Mouse (Mus musculus) MEL (cell line): ENCODE measurements at regions not wholly inside any gene's neighbourhood (a gene's known extent, or its start where the extent isn't known, plus 50 kb on each side); places are given as distances from the start of the nearest gene placed in this dataset.

Experiments
- DNase-seq: peaks from one replicate; pipeline ENCODE4 v3.0.0; 2011; ENCODE audit warnings: low read depth, low spot score
- H3K27ac ChIP-seq: 2 replicates; pipeline ENCODE4 v1.5.1; 2012; ENCODE audit warnings: low read depth, mild to moderate bottlenecking, control low read depth, low read length, moderate library complexity; ENCODE audit not compliant: control insufficient read depth
- H3K27me3 ChIP-seq, 2 experiments: fragments of 150-350 bp in 1 of 2; sonication (generic) in 1 of 2; 2 replicates each; pipeline ENCODE4 v1.6.1; 2012; ENCODE audit warnings: low read length in 2 of 2, mild to moderate bottlenecking in 2 of 2, improper control_type of control experiment in 1 of 2, moderate library complexity in 1 of 2; ENCODE audit not compliant: insufficient read depth in 2 of 2, control insufficient read depth in 1 of 2
- H3K36me3 ChIP-seq, 2 experiments: 2 replicates each; pipeline ENCODE4 v1.6.1; 2012 to 2014; ENCODE audit warnings: low read length in 2 of 2, improper control_type of control experiment in 1 of 2, inconsistent platforms in 1 of 2, mild to moderate bottlenecking in 1 of 2; ENCODE audit not compliant: insufficient read depth in 2 of 2, control insufficient read depth in 1 of 2
- H3K4me1 ChIP-seq, 2 experiments: fragments of 150-350 bp in 1 of 2; sonication (generic) in 1 of 2; 2 replicates each; pipeline ENCODE4 v1.6.1; 2012; ENCODE audit warnings: low read length in 2 of 2, improper control_type of control experiment in 1 of 2, mild to moderate bottlenecking in 1 of 2; ENCODE audit not compliant: insufficient read depth in 2 of 2, control insufficient read depth in 1 of 2
- H3K4me3 ChIP-seq, 2 experiments: fragments of 150-350 bp in 1 of 2; sonication (generic) in 1 of 2; 2 replicates each; pipeline ENCODE4 v1.5.1; 2012; ENCODE audit warnings: low read depth in 2 of 2, low read length in 2 of 2, mild to moderate bottlenecking in 2 of 2, moderate library complexity in 2 of 2, control low read depth in 1 of 2, improper control_type of control experiment in 1 of 2; ENCODE audit not compliant: control insufficient read depth in 1 of 2, insufficient read depth in 1 of 2
- H3K79me2 ChIP-seq: 2 replicates; pipeline ENCODE4 v1.6.1; 2012; ENCODE audit warnings: mild to moderate bottlenecking, low read length, moderate library complexity; ENCODE audit not compliant: control insufficient read depth, poor library complexity, insufficient read depth
- H3K9ac ChIP-seq: 2 replicates; pipeline ENCODE4 v1.6.1; 2012; ENCODE audit warnings: low read depth, mild to moderate bottlenecking, control low read depth, low read length, moderate library complexity; ENCODE audit not compliant: control insufficient read depth, poor library complexity, severe bottlenecking
- H3K9me3 ChIP-seq: fragments of 150-350 bp; sonication (generic); replicated peaks from 2 replicates; pipeline ENCODE4 v1.6.1; 2012; ENCODE audit warnings: mild to moderate bottlenecking, low read length, improper control_type of control experiment, moderate library complexity; ENCODE audit not compliant: insufficient read depth
- CTCF ChIP-seq, 3 experiments: IDR thresholded peaks in 2 of 3; conservative IDR thresholded peaks in 1 of 3; 2 replicates each; pipeline ENCODE4 v1.5.1; 2011 to 2012; ENCODE audit warnings: low read length in 3 of 3, low read depth in 2 of 3, mild to moderate bottlenecking in 2 of 3, improper control_type of control experiment in 1 of 3, inconsistent platforms in 1 of 3, mixed read lengths in 1 of 3, moderate library complexity in 1 of 3; ENCODE audit not compliant: control insufficient read depth in 1 of 3, insufficient read depth in 1 of 3, poor library complexity in 1 of 3, severe bottlenecking in 1 of 3
- ELF1 ChIP-seq: IDR thresholded peaks from 2 replicates; pipeline ENCODE4 v1.6.1; 2014; ENCODE audit warnings: low read depth, mild to moderate bottlenecking, inconsistent platforms, low read length, improper control_type of control experiment, moderate library complexity
- GATA1 ChIP-seq: IDR thresholded peaks from 2 replicates; pipeline ENCODE4 v1.6.1; 2011; ENCODE audit warnings: low read depth, low read length, improper control_type of control experiment
- MEF2A ChIP-seq: IDR thresholded peaks from 2 replicates; pipeline ENCODE4 v1.6.1; 2014; ENCODE audit warnings: low read depth, mild to moderate bottlenecking, inconsistent platforms, low read length, improper control_type of control experiment; ENCODE audit not compliant: poor library complexity, insufficient replicate concordance, severe bottlenecking; ENCODE audit errors: extremely low read depth
- MYB ChIP-seq: IDR thresholded peaks from 2 replicates; pipeline ENCODE4 v1.6.1; 2011; ENCODE audit warnings: mild to moderate bottlenecking, low read depth, low read length, improper control_type of control experiment
- NRF1 ChIP-seq: IDR thresholded peaks from 2 replicates; pipeline ENCODE4 v1.6.1; 2014; ENCODE audit warnings: low read depth, mild to moderate bottlenecking, inconsistent platforms, low read length, improper control_type of control experiment, moderate library complexity; ENCODE audit not compliant: poor library complexity, insufficient read depth, severe bottlenecking
- POLR2AphosphoS2 ChIP-seq: IDR thresholded peaks from 2 replicates; pipeline ENCODE4 v1.6.1; 2011; ENCODE audit warnings: low read length, improper control_type of control experiment
- POLR2AphosphoS5 ChIP-seq: IDR thresholded peaks from 2 replicates; pipeline ENCODE4 v1.6.1; 2012; ENCODE audit warnings: low read depth, borderline replicate concordance, mild to moderate bottlenecking, inconsistent platforms, low read length, moderate library complexity, mixed read lengths
- SMC3 ChIP-seq: IDR thresholded peaks from 2 replicates; pipeline ENCODE4 v1.6.1; 2011; ENCODE audit warnings: low read depth, low read length, improper control_type of control experiment
- UBTF ChIP-seq: IDR thresholded peaks from 2 replicates; pipeline ENCODE4 v1.6.1; 2012; ENCODE audit warnings: low read depth, mild to moderate bottlenecking, inconsistent platforms, low read length, improper control_type of control experiment, moderate library complexity, borderline replicate concordance; ENCODE audit not compliant: insufficient read depth
- USF1 ChIP-seq: IDR thresholded peaks from 2 replicates; pipeline ENCODE4 v1.6.1; 2014; ENCODE audit warnings: low read depth, mild to moderate bottlenecking, inconsistent platforms, low read length, improper control_type of control experiment, moderate library complexity
- ZC3H11A ChIP-seq: IDR thresholded peaks from 2 replicates; pipeline ENCODE4 v1.6.1; 2012; ENCODE audit warnings: low read depth, mild to moderate bottlenecking, inconsistent platforms, low read length, improper control_type of control experiment
- ZKSCAN1 ChIP-seq: IDR thresholded peaks from 2 replicates; pipeline ENCODE4 v1.6.1; 2012; ENCODE audit warnings: low read depth, mild to moderate bottlenecking, inconsistent platforms, low read length, improper control_type of control experiment, moderate library complexity

DNA sequence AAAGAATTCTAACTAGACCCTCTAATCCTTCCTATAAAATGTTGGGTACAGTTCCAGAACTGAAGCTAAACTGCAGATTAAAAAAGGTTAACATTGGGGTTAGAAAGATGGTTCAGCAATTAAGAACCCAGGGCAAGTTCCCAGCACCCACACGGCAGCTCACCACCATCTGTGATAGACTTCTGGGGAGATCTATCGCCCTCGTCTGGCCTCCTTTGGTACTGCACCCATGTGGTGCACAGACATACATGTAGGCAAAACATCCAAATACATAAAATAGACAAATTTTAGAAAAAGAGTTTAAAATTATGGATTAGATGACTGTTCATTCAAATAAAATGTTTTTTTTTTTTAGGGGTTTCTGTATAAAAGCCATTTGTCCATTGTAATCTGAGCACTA is 91.4 kb upstream of the Kazn start:
- Histone ChIP-seq H3K36me3 (no peaks in the 10 kb centered on the region), H3K4me1 (no peaks in the 10 kb centered on the region), H3K27ac (no peak overlapping the region), H3K9me3 (no peaks in the 10 kb centered on the region), H3K9ac (no peak overlapping the region), H3K27me3 (no peaks in the 10 kb centered on the region), H3K4me3 (no peak overlapping the region), H3K79me2 (no peaks in the 10 kb centered on the region)
- peak in 2 of 3 experiments; percentile 9 to 37; a peak in 3 of 6 replicates for TF ChIP-seq CTCF (IDR thresholded peaks at IDR 0.05 in 2 of 3, conservative IDR thresholded peaks at IDR 0.05 in 1 of 3; ENCODE audit: control insufficient read depth in 1 of 3, insufficient read depth in 1 of 3, low read depth in 2 of 3, low read length in 3 of 3, poor library complexity in 1 of 3, severe bottlenecking in 1 of 3)
- no peak for TF ChIP-seq MYB
- DNase-seq, result peak; percentile 6

DNA sequence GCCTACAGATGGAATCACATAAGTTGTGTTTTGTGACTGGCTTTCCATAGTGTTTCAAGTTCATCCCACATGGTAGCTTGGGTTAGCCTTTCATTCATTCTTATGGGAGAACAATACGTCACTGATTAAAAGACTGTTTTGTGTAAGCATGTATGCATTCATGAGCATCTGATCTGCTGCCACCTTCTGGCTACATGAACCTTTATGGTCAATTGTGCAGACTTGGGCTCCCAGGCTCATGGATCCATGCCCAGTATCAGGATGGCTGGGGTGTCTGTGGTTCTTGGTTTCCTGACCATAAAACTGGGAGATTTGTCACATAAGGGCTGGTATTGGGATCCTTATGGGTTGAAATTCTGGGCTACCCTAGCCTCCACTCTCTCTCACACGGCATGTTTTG is 90.4 kb upstream of the Kazn start:
- no peak overlapping the region for H3K9ac ChIP-seq
- no peak overlapping the region for H3K4me3 ChIP-seq
- H3K27ac ChIP-seq, result no peak overlapping the region
- no peaks in the 10 kb centered on the region for H3K27me3 ChIP-seq
- H3K9me3 ChIP-seq, result no peaks in the 10 kb centered on the region
- H3K79me2 ChIP-seq, result no peaks in the 10 kb centered on the region
- no peak for TF ChIP-seq POLR2AphosphoS2
- TF ChIP-seq ELF1, result no peak
- TF ChIP-seq POLR2AphosphoS5, result no peak
- no peak for TF ChIP-seq SMC3
- no peak for TF ChIP-seq ZC3H11A
- TF ChIP-seq ZKSCAN1, result no peak
- TF ChIP-seq MEF2A, result no peak
- no peak for TF ChIP-seq USF1
- TF ChIP-seq NRF1, result no peak
- TF ChIP-seq GATA1, result no peak
- TF ChIP-seq, all 39 proteins: peak for 0
- no peaks in the 10 kb centered on the region for H3K36me3 ChIP-seq
- DNase-seq, result no peak
- H3K4me1 ChIP-seq, result no peaks in the 10 kb centered on the region

DNA sequence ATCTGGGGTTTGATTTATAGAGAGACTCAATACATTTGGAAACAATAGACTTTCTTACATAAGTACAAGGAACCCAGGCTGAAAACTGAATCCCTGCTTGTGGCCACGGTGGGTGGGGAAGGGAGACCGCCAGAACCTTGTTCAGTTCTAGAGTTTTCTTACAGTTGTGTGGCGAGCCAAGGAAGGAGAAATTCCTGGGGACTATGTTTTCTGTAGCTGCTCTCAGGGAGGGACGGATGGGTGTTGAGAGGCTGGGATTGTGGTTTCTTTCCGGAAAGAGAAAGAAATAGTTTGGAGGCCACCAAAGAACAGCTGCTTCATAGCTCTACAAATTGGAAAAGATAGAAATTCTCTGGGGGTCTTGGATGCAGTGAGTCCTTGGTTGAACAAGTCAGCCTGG is 87.3 kb upstream of the Kazn start:
- Histone ChIP-seq H3K27ac (no peak overlapping the region), H3K36me3 (no peaks in the 10 kb centered on the region), H3K4me1 (no peaks in the 10 kb centered on the region), H3K9me3 (no peaks in the 10 kb centered on the region), H3K79me2 (no peaks in the 10 kb centered on the region), H3K9ac (no peak overlapping the region), H3K27me3 (no peaks in the 10 kb centered on the region), H3K4me3 (no peak overlapping the region)
- TF ChIP-seq UBTF, result no peak
- no peak for DNase-seq
